Mouse (Mus musculus) megakaryocyte, embryonic 14.5 days (primary cell): ENCODE measurements at regions not wholly inside any gene's neighbourhood (a gene's known extent, or its start where the extent isn't known, plus 50 kb on each side); places are given as distances from the start of the nearest gene placed in this dataset.

Experiments
- H3K27me3 ChIP-seq: replicated peaks from 2 replicates; pipeline ENCODE3; 2012; ENCODE audit warnings: inconsistent platforms
- H3K36me3 ChIP-seq: replicated peaks from 2 replicates; pipeline ENCODE3; 2012; ENCODE audit warnings: low read length, inconsistent platforms, mixed read lengths
- H3K4me1 ChIP-seq: 2 replicates; pipeline ENCODE4 v1.6.1; 2012; ENCODE audit warnings: inconsistent platforms
- H3K4me3 ChIP-seq: replicated peaks from 2 replicates; pipeline ENCODE3; 2012; ENCODE audit warnings: moderate library complexity, mild to moderate bottlenecking, inconsistent platforms
- H3K9me3 ChIP-seq: 2 replicates; pipeline ENCODE4 v1.6.1; 2012; ENCODE audit warnings: inconsistent platforms
- FLI1 ChIP-seq: IDR thresholded peaks from 2 replicates; pipeline ENCODE4 v1.6.1; 2012; ENCODE audit warnings: low read length, inconsistent platforms, mixed read lengths
- GATA1 ChIP-seq: IDR thresholded peaks from 3 replicates; pipeline ENCODE4 v1.6.1; 2012; ENCODE audit warnings: mixed read lengths, low read length, inconsistent platforms, borderline replicate concordance

DNA sequence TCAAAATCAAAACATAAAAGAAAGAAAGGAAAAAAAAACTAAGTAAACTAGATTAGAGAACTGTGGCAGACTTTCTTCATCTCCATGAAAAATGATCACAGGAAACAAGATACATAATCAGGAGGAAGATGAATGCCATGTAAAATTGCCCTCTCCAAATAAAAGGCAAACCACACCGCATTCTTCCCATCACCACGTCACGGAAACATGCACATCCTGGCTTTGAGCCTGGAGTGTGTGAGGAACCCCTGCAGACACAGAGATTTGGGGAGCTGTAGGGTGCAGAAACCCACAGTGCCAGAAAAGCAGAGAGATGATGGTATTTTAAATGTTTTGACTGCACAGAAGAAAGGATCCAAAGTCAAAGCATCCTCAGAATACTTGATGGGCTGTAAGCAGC lies 488.5 kb upstream of the Tenm4 start:
- TF ChIP-seq FLI1 (no peak), GATA1 (no peak)
- Histone ChIP-seq H3K36me3 (no peaks in the 10 kb centered on the region), H3K4me1 (no peaks in the 10 kb centered on the region), H3K27me3 (no peaks in the 10 kb centered on the region), H3K4me3 (no peak overlapping the region), H3K9me3 (0 out of 2 replicates have a peak, but pooled peaks cover 9% of the 10 kb centered on the region)

DNA sequence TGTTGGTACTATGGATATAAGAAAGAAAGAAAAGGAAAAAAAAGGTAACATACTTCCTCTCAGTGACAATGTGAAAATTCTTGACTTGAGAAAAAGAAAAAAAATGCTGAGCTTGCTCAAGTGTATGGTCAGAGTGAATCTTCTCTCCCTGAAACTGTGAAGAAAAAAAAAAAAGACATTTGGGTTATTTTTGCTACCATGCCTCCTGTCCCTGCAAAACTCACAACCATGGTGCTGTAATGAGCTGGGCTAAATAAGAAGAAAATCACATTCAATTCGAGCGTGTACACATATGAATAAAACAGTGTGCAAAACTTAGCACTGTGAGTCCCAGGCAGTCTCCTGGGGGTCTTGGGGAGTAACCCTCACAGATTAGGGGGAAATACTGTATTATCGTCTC lies 483.3 kb upstream of the Tenm4 start:
- TF ChIP-seq GATA1 (no peak), FLI1 (no peak)
- H3K4me1 ChIP-seq: no peaks in the 10 kb centered on the region
- H3K27me3 ChIP-seq: no peaks in the 10 kb centered on the region
- H3K36me3 ChIP-seq: no peaks in the 10 kb centered on the region
- 0 out of 2 replicates have a peak, but pooled peaks cover 6% of the 10 kb centered on the region for H3K9me3 ChIP-seq
- H3K4me3 ChIP-seq: no peak overlapping the region

DNA sequence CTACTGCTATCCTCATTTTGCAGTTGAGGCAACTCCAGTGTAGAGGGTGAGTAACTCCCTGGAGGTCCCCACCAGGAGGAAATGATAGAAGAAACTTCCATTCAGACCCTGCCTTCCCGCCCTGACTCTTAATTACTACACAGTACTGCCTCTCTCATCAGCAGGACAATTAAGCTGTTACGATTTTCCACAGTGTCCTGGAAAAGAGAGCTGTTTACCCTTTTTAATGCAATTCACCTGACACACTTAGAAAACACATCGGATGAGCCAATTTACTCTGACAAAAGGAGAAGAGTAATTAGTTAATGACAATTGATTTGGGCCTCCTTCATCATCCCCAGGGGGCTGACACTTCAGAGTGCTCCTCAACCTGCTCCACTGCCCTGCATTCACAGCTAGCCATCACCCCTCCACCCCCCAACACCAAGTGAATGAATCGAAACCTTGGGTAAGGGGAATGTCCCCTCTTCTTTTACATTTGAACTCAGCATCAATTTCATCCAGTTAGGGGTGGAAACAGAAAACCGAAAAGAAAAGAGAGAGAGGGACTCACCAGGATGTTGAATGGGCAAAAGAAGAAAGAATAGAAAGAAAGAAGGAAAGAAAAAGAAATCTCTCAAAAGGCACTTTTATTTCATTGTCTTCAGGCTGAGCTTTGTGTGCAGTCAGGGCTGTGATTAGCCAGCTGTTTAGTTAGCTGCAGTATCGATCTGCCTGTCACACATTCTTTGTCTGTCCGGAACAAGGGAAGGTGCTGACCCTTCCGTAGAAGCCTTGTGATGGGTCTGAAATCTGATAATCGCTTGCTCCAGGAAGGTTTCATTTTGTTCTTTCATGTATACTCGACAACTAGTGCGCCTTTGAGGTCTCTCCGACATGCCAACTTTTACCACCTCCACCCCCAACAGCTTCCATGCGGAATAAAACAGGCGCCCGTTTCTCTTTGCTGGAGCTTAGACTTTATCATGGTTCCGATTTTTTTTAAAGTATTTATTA lies 482.6 kb upstream of the Tenm4 start:
- Histone ChIP-seq H3K4me1 (no peaks in the 10 kb centered on the region), H3K4me3 (no peak overlapping the region), H3K9me3 (0 out of 2 replicates have a peak, but pooled peaks cover 6% of the 10 kb centered on the region), H3K27me3 (no peaks in the 10 kb centered on the region), H3K36me3 (no peaks in the 10 kb centered on the region)
- TF ChIP-seq FLI1 (no peak), GATA1 (no peak)

DNA sequence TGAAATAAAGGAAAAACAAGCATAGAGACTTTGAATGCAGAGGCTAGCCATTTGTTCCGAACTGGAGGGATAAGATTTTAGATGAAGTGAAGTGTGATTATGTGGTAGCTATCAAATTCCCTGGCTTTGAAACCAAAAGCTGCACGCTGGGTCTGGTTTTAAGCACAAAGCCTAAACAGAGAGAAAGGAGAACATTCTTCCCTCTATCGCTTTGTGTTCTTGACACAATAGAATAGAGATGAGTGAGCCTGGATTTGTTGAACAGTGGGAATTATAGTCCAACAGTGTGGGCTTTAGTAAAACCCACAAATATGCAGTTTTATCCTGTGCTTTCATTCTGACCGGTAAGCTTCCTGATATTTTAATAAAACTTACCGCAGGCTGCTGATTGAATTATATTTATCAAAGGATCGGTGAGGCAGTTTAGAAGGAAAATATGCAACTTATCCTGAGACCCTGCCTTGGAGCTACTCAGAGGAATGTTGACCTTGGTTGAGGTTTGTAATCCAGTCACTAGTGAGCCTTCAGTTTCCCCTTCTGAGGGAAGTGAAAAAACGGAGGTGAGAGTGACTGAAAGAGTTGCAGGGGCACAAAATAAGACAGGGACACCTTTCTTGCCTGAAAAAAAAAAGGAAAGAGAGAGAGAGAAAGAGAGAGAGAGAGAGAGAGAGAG lies 481.7 kb upstream of the Tenm4 start:
- no peaks in the 10 kb centered on the region for H3K27me3 ChIP-seq
- TF ChIP-seq FLI1 (no peak), GATA1 (no peak)
- H3K4me3 ChIP-seq: no peak overlapping the region
- 0 out of 2 replicates have a peak, but pooled peaks cover 5% of the 10 kb centered on the region for H3K9me3 ChIP-seq
- no peaks in the 10 kb centered on the region for H3K4me1 ChIP-seq
- H3K36me3 ChIP-seq: no peaks in the 10 kb centered on the region

DNA sequence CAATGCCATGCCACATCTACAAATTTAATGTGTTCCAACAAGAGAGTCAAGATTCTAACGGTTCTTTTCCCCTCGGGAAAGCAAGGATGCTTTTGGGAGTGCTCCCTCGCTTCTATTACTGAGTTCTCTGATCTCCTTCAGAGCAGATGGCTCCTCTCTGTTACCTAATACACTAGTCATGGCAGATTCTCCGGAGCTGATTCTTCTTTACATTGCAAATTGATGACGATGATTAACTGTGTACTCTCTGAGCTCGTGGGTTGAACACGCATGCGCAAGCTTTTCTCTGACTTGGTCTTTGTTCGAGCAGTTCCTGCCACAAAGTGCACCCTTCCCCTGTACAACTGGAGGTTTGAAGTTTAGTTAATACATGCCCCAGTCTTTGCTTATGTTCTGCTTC lies 471.5 kb upstream of the Tenm4 start:
- TF ChIP-seq GATA1: no peak
- no peak for TF ChIP-seq FLI1
- H3K27me3 ChIP-seq: no peaks in the 10 kb centered on the region

DNA sequence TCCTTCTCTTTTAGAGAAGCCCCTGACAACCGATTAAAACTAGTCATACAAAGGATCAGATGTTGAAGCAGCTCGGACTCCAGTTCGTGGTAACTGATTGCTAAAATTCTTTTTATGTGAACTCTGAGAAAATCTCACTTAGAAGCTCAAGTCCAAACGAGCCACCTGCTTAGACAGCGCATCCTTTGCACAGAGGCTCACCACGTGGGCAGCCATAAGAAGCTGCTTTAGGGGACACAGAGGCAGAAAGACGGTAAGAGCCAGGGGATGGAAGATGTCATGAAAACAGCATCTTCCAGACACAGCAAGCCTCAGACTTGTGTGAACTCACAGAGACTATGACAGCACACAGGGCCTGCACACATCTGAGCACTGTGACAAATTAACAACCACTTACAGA lies 461.0 kb upstream of the Tenm4 start:
- TF ChIP-seq GATA1 (no peak), FLI1 (no peak)
- no peaks in the 10 kb centered on the region for H3K27me3 ChIP-seq
- H3K36me3 ChIP-seq: no peaks in the 10 kb centered on the region
- no peaks in the 10 kb centered on the region for H3K4me1 ChIP-seq
- H3K4me3 ChIP-seq: no peak overlapping the region
- no peaks in the 10 kb centered on the region for H3K9me3 ChIP-seq

More for the DNA sequence above, 471.5 kb upstream of the Tenm4 start:
- Histone ChIP-seq H3K9me3 (no peaks in the 10 kb centered on the region), H3K4me3 (no peak overlapping the region), H3K36me3 (no peaks in the 10 kb centered on the region), H3K4me1 (no peaks in the 10 kb centered on the region)

DNA sequence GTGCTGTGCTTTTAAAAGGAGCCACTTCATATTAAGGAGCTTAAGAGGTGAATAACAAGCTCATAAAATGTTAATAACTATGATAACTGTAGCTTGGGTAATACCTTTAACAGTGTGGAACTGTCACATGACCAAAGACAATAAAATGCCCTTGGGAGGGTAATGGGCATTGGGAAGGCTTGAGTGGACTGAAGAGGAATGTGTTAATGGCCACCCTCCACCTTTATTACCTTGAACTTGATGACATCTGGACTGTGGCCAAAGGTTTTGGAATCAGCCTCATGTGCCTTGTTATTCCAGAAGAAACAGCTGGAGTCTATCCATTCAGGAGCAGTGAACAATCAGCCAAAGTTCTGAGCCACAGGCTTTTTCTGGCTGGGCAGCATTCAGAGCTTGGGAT lies 451.0 kb upstream of the Tenm4 start:
- no peak overlapping the region for H3K4me3 ChIP-seq
- no peak for TF ChIP-seq GATA1
- TF ChIP-seq FLI1: no peak

DNA sequence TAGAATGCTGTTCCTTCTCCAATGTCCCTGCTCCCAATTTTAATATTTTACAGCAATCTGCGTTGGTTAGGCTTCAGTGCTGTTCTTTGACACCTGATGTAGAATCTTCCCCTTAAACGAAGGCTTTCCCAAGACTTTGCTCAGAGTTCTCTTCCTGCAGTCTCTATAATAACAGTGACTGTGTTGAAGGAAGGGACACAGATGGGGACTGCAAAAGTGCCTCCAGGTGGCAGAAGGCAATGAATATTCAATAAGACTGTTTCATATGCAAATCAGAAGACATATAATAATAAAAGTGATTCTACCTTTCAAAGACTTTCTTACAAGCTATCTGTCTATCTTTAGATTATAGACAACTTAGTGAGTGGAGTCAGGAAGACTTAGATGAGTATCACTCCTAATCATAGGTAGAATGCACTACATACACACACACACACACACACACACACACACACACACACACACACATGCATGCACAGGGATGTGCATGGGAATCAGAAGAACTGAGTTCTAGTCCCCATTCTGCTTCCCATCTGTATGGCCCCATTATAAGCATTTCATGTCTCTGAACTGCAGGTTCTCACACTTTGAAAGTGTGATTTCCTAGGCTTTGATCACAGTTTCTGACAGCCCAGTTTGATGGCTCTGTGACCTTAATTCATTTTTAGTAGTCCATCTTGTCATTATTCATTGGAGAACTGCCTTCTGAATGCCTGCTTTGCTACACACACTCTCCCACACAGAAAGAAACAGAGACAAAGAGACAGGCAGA lies 445.1 kb upstream of the Tenm4 start:
- no peaks in the 10 kb centered on the region for H3K36me3 ChIP-seq
- H3K9me3 ChIP-seq: no peaks in the 10 kb centered on the region; the same call in 1 of the 2 replicates
- no peak for TF ChIP-seq GATA1
- no peak for TF ChIP-seq FLI1

More for the DNA sequence above, 451.0 kb upstream of the Tenm4 start:
- no peaks in the 10 kb centered on the region for H3K9me3 ChIP-seq
- H3K4me1 ChIP-seq: no peaks in the 10 kb centered on the region
- no peaks in the 10 kb centered on the region for H3K27me3 ChIP-seq
- H3K36me3 ChIP-seq: no peaks in the 10 kb centered on the region

DNA sequence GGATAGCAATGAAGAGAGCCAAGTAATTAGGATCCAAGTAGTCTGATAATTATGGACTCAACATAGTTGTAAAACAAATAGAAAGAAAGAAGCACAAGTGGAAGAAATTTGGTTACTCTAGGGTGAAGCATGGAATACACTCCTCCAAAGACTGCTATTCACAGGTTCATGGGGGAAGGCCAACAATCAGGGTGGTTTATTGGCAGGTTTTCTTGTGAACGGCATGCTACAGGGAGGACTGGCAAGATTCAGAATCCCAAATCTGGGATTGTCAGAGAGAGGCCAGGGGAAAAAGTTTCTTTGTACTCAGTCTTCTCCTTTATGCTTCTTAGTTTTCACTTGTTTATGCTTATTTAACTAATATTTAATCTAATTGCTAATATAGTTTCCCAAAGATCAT lies 437.2 kb upstream of the Tenm4 start:
- no peaks in the 10 kb centered on the region; the same call in 1 of the 2 replicates for H3K9me3 ChIP-seq
- no peak overlapping the region for H3K4me3 ChIP-seq
- H3K4me1 ChIP-seq: no peaks in the 10 kb centered on the region
- H3K27me3 ChIP-seq: no peaks in the 10 kb centered on the region
- TF ChIP-seq GATA1 (no peak), FLI1 (no peak)
- no peaks in the 10 kb centered on the region for H3K36me3 ChIP-seq

More for the DNA sequence above, 445.1 kb upstream of the Tenm4 start:
- no peaks in the 10 kb centered on the region for H3K4me1 ChIP-seq
- H3K27me3 ChIP-seq: no peaks in the 10 kb centered on the region
- H3K4me3 ChIP-seq: no peak overlapping the region
